Mouse (Mus musculus): ENCODE data around the gene Vmn1r217. TPM values are rescaled to one million over a fixed set of nuclear protein-coding genes. Genes with fewer than 3 reads are reported as not detected.
"Not testable (repeated sequence)": the region's sequence is repeated elsewhere in the genome, so short reads cannot be mapped to it uniquely, and the experiment has no call there.

Vmn1r217 gene
- not detected for polyA plus RNA-seq (2017; shearing (Covaris generic))

DNA sequence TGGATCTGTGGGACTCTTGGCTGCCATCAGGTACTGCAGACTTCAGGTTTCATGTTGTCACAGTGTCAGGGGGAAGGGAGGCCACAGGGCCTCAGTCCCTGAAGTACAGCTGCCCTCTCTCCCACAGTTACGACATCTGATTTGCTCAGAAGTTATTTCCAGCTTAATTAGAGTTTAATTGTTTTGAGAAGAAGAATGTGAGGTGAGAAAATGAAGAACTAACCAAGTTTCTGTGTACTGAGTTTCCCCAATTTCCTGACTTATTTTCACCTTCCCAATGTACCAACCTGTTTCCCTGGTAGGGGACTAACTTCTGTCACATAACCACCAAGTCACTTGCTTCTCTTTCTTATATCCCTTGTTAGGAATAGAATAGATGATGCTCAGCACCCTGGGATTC is at the start of gene Vmn1r217:
Vmn1r217 (minus strand) TSS at position 101 of the 400 bp plus-strand sequence.
- not testable (repeated sequence) for ATAC-seq

DNA sequence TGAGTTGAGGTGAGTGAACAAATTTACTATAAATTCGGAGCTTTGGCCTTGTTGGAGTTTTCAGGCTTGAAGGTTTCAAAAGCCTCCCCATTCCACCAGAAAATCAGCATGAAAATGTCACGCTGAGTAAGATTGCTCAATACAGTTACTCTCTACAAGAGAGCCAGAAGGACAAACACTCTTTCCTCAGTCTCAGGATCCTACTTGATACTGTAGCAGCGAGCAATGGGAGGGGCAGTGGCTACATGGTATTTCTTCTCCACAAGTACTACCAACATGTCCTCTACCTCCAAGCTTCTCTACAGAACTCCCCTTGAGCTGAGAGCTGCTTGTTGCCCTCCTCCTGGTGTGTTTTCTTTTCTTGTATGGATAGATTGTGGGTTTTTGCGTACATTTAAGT is 48.4 kb upstream of the Vmn1r217 start:
- ATAC-seq, result not testable (repeated sequence)

DNA sequence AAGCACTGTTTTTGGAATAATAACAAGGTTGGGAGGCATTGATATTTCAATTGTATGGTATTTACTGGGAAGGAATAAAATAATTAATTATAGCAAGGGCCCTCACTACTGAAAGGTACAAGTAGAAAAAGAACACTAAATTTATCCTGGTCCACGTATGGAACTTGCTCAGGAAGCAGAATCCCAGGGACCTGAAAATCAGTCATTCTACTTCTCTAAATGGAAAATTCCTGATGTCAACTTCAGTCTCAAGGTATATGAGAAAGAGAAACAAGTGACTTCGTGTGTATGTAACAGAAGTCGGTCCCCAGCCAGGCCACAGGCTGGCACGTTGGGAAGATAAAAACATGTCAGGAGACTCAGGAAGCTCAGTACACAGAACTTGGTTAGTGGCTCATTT is 41.0 kb upstream of the Vmn1r217 start, which contains the start of gene Vmn1r219:
Vmn1r219 (plus strand) TSS at position 301 of the 400 bp plus-strand sequence.
- no peak for ATAC-seq

DNA sequence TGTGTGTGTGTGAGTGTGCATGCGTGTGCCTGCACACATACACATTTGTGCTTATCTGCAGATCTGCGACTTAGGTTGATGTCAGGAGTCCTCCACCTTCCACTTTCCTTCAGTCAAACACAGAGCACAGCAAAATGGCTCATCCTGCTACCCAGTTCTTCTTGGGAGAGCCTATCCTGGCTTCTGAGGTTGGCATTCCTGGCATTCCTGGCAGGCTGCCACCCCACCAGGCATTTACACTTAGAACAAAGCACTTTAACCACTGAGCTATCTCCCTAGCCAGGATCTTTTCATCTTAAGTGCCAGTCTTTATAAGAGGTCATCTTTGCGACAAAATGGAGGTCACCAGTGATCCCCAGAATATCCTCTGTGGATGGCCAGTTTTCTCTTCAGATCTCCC is 39.8 kb upstream of the Vmn1r217 start:
- ATAC-seq, result no peak

DNA sequence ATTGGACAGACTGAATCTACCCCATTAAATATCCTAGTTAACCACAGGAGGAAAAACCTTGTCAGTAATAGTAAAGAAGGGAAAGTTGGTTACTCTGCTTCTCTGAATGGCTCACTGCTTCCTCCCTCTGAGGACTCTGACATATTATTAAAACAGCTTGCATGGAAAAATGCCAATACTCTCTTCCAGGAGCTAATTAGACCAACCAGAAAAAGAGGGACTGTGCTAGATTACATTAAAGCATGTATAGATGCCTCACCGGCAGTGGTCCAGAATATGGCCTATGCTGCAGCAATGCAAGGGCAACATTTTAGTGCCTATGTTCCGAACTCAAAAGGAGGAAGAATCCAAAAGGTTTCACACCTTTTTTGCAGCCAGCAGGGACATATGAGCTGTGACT is 20.9 kb upstream of the Vmn1r217 start:
- ATAC-seq, result no peak

DNA sequence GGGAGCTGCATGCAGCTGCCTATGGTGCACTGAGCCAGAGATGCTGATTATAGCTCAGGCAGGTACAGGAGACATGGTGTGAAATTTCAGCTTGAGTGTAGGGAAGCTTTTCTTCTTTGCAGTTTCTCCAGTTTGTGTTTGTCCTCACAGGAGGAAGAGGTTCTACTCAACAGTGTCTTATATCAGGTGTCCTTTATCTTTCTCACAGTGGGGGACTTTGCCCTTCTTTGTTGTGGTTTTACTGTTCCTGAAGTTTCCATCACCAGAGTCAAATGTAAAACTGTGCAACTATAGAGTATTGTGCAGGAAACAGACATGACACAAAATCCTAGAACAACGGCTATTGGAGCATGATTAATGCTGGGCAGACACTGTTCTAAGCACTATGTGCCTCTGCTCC is 15.5 kb upstream of the Vmn1r217 start:
- no peak for ATAC-seq

DNA sequence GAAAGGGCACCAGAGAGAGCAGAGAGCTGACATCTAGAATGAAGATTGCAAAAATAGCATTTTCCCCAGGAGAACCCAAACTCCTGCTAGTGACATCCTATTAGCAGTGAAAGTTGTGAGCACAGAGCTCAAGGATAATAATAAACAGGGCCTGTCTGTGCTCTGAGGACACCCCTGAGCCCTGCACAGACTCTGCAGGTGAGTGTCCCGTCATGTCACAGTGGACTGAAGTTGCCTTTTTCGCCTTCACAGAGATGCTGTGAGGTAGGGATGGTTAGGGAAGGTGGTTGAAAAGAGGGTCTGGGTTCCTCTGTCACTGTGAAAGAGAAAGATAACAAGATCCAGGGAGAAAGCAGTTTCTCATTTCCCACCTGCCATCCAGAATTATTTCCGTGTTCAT is 15.1 kb upstream of the Vmn1r217 start, which contains the start of gene Vmn1r218:
Vmn1r218 (plus strand) TSS at position 57 of the 400 bp plus-strand sequence.
- ATAC-seq, result no peak

DNA sequence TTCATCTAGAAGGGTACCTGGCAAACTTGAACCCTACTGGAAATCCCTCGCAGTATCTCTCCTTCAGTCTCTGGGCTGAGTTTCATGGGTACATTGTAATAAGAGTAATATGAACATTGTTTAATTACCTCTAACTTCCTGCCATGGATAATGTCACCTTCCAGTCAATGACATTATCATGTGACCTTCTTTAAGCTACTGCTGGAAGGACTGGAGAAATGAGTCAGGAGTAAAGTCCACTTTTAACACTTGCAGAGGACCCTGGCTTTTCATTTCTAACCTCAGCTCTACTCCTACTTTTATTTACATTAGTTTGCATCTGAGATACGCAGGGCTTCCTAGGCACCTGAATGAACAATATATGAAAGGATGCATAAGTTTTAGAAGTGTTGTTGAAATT is 2.6 kb upstream of the Vmn1r217 start:
- no peak for ATAC-seq

DNA sequence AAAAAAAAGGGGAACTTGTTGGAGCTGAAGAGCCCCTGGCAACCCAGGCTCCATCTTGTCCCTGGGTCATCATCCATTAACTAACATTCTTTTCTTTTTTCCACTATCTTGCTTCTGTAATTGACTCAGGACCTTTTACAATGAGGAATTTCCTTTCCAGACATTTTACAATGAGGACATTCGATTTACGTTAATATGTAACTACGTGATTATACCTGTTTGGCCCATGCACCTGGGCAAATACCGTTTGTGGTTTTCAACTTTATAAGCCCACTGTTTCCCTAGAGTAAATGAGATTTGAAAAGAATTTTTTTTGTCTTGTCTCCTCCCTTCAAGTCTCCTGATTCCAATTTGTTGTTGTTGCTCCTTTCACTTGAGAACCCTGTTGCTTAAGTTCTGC is 23.6 kb downstream of the Vmn1r217 start:
- ATAC-seq, result no peak

DNA sequence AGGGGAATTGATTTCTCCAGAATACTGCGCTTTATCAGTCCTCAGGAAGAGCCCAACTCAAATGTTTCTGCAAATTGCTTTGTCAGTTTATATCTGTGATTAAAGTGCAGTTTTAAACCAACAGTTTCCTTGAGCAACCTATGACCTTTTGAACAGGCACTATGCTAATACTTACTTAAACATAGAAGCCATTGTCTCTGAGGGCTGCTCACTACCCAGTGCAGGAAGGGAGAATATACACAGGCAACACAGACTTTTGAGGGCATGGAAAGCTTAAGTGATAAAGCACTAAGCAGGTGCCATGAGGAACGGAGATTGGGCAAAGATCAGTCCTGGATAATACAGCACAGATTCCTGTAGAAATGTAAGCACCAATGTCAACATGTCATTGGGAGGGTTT is 48.7 kb downstream of the Vmn1r217 start:
- ATAC-seq, result no peak

DNA sequence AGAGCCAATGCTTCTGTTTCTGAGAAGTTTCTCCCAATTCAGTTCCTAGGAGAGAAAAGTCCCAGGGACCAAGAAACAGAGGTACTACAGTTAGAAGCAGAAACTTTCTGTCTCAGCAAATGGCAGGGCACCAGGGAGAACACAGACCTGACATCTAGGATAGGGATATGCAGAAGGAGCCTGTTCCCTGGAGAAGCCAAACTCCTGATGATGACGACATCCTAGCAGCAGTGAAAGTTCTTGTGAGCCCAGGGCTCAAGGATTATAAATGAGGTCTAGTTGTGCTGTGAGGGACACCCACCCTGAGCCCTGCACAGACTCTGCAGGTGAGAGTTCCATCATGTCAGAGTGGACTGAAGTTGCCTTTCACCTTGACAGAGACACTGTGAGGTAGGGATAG is 50.3 kb downstream of the Vmn1r217 start, which contains the start of gene Vmn1r215:
Vmn1r215 (plus strand) TSS at position 301 of the 400 bp plus-strand sequence.
- no peak for ATAC-seq

DNA sequence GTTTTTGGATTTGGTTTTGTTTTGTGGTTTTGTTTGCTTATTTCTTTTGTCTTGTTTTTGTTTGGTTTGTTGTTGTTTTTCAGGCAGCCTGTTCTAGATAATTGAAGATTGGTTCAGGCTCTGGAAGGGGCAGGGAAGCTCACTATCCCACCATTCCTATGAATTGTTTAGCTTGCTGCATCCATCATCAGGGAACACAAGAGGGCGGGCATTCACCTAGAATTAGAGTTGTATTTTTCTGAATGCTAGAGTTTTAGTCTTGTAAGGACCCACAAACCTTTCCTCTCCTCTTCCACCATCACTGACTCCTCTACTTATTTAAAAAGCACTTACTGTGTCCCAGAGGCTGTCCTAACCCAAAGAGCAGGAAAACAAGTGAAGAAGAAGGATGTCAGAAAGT is 60.2 kb downstream of the Vmn1r217 start:
- ATAC-seq, result no peak

Other genes with a start within 250 kb of the Vmn1r217 start
- not detected for gene Vmn1r212, start 234.0 kb downstream of the Vmn1r217 start, polyA plus RNA-seq (2017; shearing (Covaris generic))
- gene Vmn1r213, start 110.6 kb downstream of the Vmn1r217 start, polyA plus RNA-seq (2017; shearing (Covaris generic)), result not detected
- under 1 TPM in 1 of 3 experiments, not detected in 2; 0.52 TPM for gene Vmn1r214, start 87.8 kb downstream of the Vmn1r217 start, polyA plus RNA-seq (2017; shearing (Covaris generic))
- not detected for gene Vmn1r215, start 50.2 kb downstream of the Vmn1r217 start, polyA plus RNA-seq (2017; shearing (Covaris generic))
- gene Vmn1r218, start 14.9 kb upstream of the Vmn1r217 start, polyA plus RNA-seq (2017; shearing (Covaris generic)), result under 1 TPM in 2 of 3 experiments, not detected in 1; 0.04 to 0.05 TPM
- not detected for gene Vmn1r219, start 41.1 kb upstream of the Vmn1r217 start, polyA plus RNA-seq (2017; shearing (Covaris generic))
- gene Vmn1r220, start 69.7 kb upstream of the Vmn1r217 start, polyA plus RNA-seq (2017; shearing (Covaris generic)), result not detected
- gene Vmn1r221, start 95.9 kb upstream of the Vmn1r217 start, polyA plus RNA-seq (2017; shearing (Covaris generic)), result not detected
- gene Vmn1r222, start 117.7 kb upstream of the Vmn1r217 start, polyA plus RNA-seq (2017; shearing (Covaris generic)), result not detected
- gene Vmn1r223, start 128.9 kb upstream of the Vmn1r217 start, polyA plus RNA-seq (2017; shearing (Covaris generic)), result not detected

Measured in inflammation-experienced regulatory T-cells, adult 6 months (primary cell).